In genomic region chr4:63102025-63102424, GRCm38 (mm10) we compare ENCODE assay signal across 19 mouse cellular contexts. TPM values are rescaled to one million over a fixed set of nuclear protein-coding genes. Genes with fewer than 3 reads are reported as not detected.
"Had no signal": no experiment of that assay in that cellular context is flagged by ENCODE, and none has a peak within 500 bp of the region (broad histone marks: within the 10 kb centered on the region; RNA-seq: fewer than 3 reads in every experiment).

No protein-coding gene starts in this region.

- ATAC-seq: lung, postnatal 0 days; midbrain, embryonic 15.5 days had no signal

- H3K4me1 ChIP-seq: lung, embryonic 15.5 days; midbrain, embryonic 12.5 days; midbrain, embryonic 15.5 days; neural tube, embryonic 12.5 days; stomach, embryonic 15.5 days had no signal

- DNase-seq: lung, adult 2 months; lung, postnatal 14 days; lung, postnatal 36 days; right cerebral cortex, postnatal 14 days; thymus, adult 2 months; thymus, postnatal 25 days; thymus, postnatal 4 days had no signal

- H3K9me3 ChIP-seq: lung, embryonic 15.5 days; midbrain, embryonic 12.5 days; midbrain, embryonic 15.5 days; neural tube, embryonic 12.5 days; stomach, embryonic 15.5 days had no signal

- H3K4me3 ChIP-seq: lung, embryonic 15.5 days; megakaryocyte, embryonic 14.5 days; midbrain, embryonic 12.5 days; midbrain, embryonic 15.5 days; neural tube, embryonic 12.5 days; stomach, embryonic 15.5 days had no signal

- H3K27ac ChIP-seq: lung, embryonic 15.5 days; macrophage; midbrain, embryonic 12.5 days; midbrain, embryonic 15.5 days; neural tube, embryonic 12.5 days; stomach, embryonic 15.5 days; stomach, postnatal 0 days had no signal

- H3K9ac ChIP-seq: lung, embryonic 15.5 days; midbrain, embryonic 12.5 days; midbrain, embryonic 15.5 days; neural tube, embryonic 12.5 days; stomach, embryonic 15.5 days had no signal

- H3K27me3 ChIP-seq: lung, embryonic 15.5 days; midbrain, embryonic 12.5 days; midbrain, embryonic 15.5 days; neural tube, embryonic 12.5 days; stomach, embryonic 15.5 days had no signal

- H3K4me2 ChIP-seq: lung, embryonic 15.5 days; midbrain, embryonic 12.5 days; midbrain, embryonic 15.5 days; neural tube, embryonic 12.5 days; stomach, embryonic 15.5 days had no signal

RNA-seq across cellular contexts. Expression of gene Ambp, which starts 52.6 kb away (rescaled TPM):
- total RNA-seq: midbrain, postnatal 0 days; monocyte, adult 5-6 weeks; neutrophil, adult 5-6 weeks had no signal
- polyA plus RNA-seq: macrophage; midbrain, embryonic 12.5 days; midbrain, postnatal 0 days had no signal
